Mouse (Mus musculus) adrenal gland, postnatal 4 days (tissue): Measurements from ENCODE around the gene Cog2. TPM values are rescaled to one million over a fixed set of nuclear protein-coding genes. Genes with fewer than 3 reads are reported as not detected.

ENCODE experiments used
- DNase-seq, 2 experiments: peaks; one replicate each; pipeline ENCODE4 v3.0.0; 2021 to 2022; ENCODE audit warnings: low spot score in 2 of 2, mixed read lengths in 2 of 2
- total RNA-seq, 2 experiments: library from RNA; stranded (reverse); gene quantifications; 2 replicates each; pipeline ENCODE4 v1.2.3; 2021

Gene Cog2
- total RNA-seq, 2 experiments from 2014 or later: 51.6 to 53.8 TPM

GRCm38 (mm10) chr8:124567584-124567983, 47.0 kb downstream of the Cog2 start:
- DNase-seq: no peak

DNA sequence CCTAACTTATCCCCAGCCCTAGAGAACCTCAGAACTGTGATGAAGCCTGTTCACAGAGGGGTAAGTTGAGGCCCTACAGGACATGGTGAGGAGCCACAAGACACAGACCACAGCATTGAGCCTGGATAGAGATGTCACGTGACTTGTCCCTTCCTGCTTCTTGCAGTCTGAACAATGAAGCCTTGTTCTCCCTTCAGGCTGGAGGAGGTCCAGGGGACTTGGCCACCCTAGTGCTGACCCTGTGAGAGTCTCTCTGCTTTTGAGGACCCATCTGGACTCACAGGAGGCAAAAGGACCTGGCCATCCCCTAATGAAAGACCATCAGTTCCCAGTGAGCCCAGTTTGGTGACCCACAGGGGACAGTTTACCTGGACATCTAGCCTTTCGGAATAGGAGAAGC, 48.5 kb downstream of the Cog2 start:
- DNase-seq: no peak

DNA sequence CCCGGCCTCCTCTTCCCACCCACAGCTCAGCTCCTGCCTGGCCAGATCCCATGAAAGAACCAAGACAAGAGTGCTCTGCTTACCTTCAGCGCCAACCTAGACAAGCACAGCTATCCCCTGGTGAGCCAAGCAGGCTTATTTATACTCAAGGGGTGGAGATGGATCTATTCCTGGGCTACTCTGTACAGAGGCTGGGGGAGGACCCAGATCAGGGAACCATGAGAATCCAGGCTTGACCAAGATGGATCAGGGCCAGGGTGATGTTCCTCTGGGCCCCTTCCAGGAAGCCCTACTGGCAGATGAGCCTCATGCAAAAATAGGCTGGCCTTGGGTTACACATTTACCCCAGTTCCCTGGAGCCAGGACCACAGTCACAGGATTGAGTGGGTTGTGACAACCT, 49.0 kb downstream of the Cog2 start, which contains the start of gene Agt:
Agt (minus strand) TSS at position 114 of the 400 bp plus-strand sequence.
- no peak for DNase-seq

DNA sequence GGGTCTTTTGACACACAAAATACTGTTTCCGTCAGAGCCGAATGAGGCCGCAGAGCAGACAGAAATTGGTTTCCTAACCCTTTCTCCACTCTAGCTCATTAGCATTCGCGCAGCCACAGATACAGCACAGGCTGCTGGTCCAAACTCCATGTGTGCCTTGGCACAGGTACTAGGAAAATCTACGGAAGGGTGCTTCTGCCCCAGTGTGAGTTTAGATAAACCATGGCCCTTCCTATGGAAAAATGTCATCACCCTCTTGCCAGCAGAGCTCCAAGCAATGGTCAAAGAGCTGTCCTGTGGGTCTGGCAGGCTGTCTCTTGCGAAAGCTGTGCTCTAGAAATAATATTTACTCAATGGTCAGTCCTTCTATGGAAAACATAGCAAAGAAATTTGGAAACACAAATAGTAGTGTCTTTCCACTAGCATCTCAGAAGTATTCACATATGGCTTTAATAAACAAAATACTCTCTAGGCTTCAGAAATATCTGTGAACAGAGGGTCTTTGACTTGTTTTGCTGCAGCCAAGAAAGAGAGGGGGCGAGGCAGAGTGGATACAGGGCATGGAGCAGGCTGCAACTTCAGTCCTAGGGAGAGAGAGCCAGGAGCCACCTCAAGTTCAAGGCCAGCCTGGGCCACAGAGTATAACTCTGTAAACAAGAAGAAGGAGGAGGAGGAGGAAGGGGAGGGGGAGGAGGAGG, 51.3 kb downstream of the Cog2 start:
- no peak for DNase-seq

DNA sequence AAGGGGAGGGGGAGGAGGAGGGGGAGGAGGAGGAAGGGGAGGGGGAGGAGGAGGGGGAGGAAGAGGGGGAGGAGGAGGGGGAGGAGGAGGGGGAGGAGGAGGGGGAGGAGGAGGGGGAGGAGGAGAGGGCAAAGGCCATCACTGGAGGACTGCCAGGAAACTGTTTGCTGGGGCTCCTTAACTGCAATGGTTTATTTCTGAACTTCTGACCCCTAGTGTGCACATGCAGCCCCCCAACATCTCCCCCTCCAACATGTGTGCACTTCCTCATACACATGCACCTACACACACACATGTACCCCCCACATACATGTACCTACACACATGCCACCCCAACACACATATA, 51.8 kb downstream of the Cog2 start:
- DNase-seq: no peak

DNA sequence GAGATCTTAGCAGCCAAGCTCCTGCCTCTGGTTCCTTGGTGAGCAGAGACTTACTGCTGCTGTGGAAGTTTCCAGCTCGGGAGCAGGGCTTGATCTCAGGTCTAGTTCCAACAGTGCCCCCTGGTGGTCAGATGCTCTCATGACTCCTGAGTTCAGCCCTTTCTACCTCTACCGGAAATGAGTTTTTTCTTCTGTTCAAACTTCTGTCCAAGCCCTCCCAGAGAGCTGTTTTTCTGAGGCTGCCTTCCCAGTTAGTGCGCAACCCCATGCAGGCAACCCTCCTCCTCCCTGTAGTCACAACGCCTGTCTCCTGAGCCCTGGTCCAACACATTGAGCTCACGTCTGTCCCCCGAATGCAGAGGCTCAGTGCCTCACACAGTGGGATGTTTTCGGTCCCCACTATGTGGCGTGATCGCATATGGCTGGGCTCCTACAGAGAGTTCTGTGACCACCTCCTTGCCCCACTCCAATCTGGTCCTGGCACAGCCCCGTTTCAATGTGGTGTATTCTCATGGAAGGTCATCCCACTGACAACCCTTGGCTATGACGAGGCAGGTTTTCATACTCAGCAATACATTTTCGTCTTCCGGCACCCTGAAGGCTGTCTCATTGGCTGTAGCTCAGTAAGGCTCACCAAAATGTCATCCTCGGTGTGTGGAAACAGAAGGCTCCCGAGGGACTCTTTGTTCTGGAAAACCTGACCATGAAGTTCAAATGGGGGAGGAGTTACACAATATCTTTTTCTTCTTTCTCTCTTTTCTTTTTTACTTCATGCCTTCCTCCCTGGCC, 53.2 kb downstream of the Cog2 start:
- peak; percentile 80 to 90 for DNase-seq

- DNase-seq: no peak
Observed at GRCm38 (mm10) chr8:124575811-124576210, 55.2 kb downstream of the Cog2 start, which contains the start of gene Capn9. TSS of gene Capn9 (plus strand) at chr8:124576111.

GRCm38 (mm10) chr8:124576751-124577150, 56.2 kb downstream of the Cog2 start:
- DNase-seq: no peak

DNA sequence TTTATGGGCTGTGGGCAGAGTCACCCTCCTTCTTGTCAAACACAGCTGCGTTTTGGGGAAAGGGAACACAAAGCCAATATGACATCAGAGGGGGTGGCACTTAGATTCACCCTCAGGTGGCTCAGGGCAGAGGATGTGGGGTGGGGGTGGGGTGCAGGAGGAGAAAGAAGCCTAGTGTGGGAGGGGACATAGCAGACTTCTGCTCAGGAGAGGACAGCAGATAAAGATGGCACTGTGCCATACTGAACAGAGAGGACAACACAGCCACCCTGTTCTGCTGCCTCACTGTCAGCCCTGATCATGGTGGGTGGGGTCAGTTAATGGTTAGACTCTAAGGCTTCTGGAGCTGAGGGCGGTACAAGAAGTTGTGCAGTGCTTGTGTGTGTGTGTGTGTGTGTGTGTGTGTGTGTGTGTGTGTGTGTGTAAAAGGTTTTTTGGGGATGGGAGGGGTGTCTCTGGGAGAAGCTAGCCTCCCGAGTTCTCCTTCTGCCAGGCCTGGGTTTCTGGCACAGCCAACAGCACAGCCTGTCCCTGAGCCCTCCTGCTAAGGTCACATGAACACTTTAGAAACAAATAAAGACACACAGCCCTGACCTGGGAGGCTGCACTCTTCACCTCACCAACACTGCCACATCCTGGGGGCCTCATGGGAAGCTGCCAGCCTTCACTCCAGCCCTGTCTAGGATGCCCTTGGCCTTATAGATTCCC, 65.3 kb downstream of the Cog2 start:
- no peak for DNase-seq

DNA sequence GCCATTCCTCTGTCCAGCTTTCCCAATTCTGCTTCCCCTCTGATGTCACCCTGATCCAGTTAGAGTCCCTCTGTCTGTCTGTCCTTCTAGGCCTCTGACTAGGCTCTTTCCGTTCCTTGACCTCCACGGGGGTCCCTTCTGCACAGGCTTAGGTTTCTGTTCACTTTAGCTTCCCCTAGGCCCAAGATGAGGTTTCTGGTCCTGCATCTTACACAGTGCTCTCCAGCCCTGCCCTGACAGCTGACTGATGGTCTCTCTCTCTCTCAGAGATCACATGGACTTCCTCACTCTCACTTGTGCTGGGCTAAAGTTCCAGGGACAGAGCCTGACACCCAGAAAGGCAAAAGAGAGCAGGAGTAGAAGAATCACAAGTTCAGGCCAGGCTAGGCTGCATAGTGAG, 66.0 kb downstream of the Cog2 start:
- no peak for DNase-seq

DNA sequence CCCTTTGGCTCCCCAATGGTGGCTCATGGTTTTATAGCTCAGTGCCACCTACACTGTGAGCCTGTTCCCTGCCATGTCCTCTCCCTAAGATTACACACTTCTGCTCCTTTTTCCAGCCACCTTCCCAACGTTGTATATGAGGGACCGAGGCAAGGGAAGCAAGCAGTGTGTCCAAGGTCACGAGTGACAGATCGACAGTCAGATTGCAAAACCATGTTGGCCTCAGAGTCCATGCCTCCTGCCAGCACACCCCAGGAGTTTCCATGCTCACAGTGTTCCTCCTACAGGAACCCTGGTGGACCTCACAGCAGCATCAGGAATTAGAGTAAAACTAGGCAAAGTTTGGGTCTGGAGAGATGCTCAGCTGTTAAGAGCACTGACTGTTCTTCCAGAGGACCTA, 68.8 kb downstream of the Cog2 start:
- no peak for DNase-seq

Other genes with a start within 250 kb of the Cog2 start
- gene Pgbd5, start 81.1 kb upstream of the Cog2 start, total RNA-seq: 1 to 10 TPM; 9.1 to 9.5 TPM
- 100 to 1,000 TPM in 1 of 2 experiments, 1 to 10 TPM in 1; 8.3 to 104 TPM for gene Agt, start 48.9 kb downstream of the Cog2 start, total RNA-seq
- gene Capn9, start 55.3 kb downstream of the Cog2 start, total RNA-seq: under 1 TPM; 0.23 to 0.59 TPM
- 10 to 100 TPM; 75.8 to 77.2 TPM for gene 2310022B05Rik, start 142.6 kb downstream of the Cog2 start, total RNA-seq
- gene Ttc13, start 201.2 kb downstream of the Cog2 start, total RNA-seq: 10 to 100 TPM; 50.1 to 53.1 TPM
- 10 to 100 TPM; 20.0 to 20.9 TPM for gene Arv1, start 201.4 kb downstream of the Cog2 start, total RNA-seq
- 1 to 10 TPM; 1.5 to 1.8 TPM for gene Fam89a, start 231.1 kb downstream of the Cog2 start, total RNA-seq